Mouse (Mus musculus) lung, postnatal 4 days (tissue): ENCODE measurements at regions not wholly inside any gene's neighbourhood (a gene's known extent, or its start where the extent isn't known, plus 50 kb on each side); places are given as distances from the start of the nearest gene placed in this dataset.

ENCODE experiments used
- DNase-seq, 2 experiments: peaks; one replicate each; pipeline ENCODE4 v3.0.0; 2021

DNA sequence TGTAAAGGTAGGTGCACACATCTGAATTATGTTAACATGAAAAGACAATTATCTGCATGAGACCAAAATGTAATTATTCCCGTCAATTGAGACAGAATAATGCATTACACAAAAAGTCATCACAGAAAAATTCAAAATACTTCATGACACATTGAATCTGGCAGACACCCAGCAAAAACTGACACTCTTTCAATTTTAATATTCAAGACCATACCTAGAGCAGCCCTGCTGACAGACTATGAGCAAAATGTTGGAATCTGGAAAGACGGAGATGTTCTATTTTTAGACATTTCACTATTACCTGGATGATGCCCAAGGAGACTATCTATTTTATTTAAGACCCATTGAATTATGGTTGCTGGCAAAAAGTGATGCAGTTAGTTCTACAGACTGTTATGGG is 1190.4 kb downstream of the Sorcs3 start:
- no peak for DNase-seq

- no peak for DNase-seq
Measured at GRCm38 (mm10) chr19:49415326-49415725, 1209.5 kb downstream of the Sorcs3 start.

GRCm38 (mm10) chr19:49423059-49423900 is 1217.5 kb downstream of the Sorcs3 start:
- DNase-seq: no peak
